Mouse (Mus musculus): ENCODE data around the gene AC170998.1.

DNA sequence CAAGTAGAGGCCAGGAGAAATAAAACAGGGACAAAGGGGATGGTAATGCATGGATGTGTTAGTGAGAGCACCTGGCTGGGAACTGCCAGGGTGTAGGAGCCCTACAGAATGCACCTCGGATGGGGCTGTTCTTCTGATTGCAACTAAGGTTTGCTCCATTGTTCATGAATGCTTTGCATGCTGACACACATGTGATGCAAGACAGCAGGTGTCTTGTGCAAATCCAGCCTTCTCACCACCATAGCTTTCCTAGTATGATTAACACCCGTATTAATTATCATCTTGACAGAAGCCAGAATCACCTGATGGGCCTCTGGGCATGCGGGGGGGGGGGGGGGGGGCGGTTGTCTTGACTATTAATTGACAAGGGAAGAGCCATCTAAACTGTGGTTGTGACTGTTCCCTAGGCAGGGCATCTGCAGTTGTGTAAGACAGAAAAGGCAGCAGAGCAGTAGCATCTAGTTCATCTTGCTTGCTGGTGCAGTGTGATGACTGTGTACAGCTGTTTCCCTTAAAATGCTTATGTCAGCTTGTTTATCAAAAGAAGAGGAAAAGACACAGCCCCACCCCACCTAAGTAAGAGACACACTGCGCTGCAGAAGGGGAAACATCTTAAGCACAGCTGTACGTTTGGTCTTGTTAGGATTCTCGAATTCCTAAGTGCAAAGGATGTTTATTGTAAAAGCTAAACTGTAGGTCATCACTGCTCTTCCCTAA, 9.9 kb upstream of the AC170998.1 start:
- TF ChIP-seq CTCF (conservative IDR thresholded peaks at IDR 0.05; ENCODE audit: low read length) (no peak), NANOG (IDR thresholded peaks at IDR 0.05; ENCODE audit: borderline replicate concordance, low read length) (no peak), POU5F1 (IDR thresholded peaks at IDR 0.05; ENCODE audit: borderline replicate concordance, low read length) (no peak)

Measured in E14TG2a.4 (cell line).